Mouse (Mus musculus) 3T3-L1 (cell line): ENCODE results near the gene Rbmxl1.
A peak's percentile ranks its signal among the peaks of the same experiment; 100 is the strongest.
"Not testable (repeated sequence)": the region's sequence is repeated elsewhere in the genome, so short reads cannot be mapped to it uniquely, and the experiment has no call there.

Experiments
- DNase-seq: peaks from one replicate; pipeline ENCODE4 v3.0.0-alpha.2; 2015; ENCODE audit warnings: low read depth, low spot score

Gene Rbmxl1

GRCm38 (mm10) chr8:78508719-78509272 lies at the start of gene Rbmxl1:
Gene Rbmxl1 (minus strand): TSS chr8:78508898.
- peak; percentile 77 for DNase-seq

- no peak for DNase-seq
Measured at GRCm38 (mm10) chr8:78556773-78557434, 48.2 kb upstream of the Rbmxl1 start.

- no peak for DNase-seq
Measured at GRCm38 (mm10) chr8:78555817-78556216, 47.1 kb upstream of the Rbmxl1 start.

GRCm38 (mm10) chr8:78550752-78551134 lies 42.0 kb upstream of the Rbmxl1 start:
- DNase-seq: no peak

- no peak for DNase-seq
Measured at GRCm38 (mm10) chr8:78549971-78550751, 41.5 kb upstream of the Rbmxl1 start.

- DNase-seq: not testable (repeated sequence)
Measured at GRCm38 (mm10) chr8:78545153-78545817, 36.6 kb upstream of the Rbmxl1 start.

- peak; percentile 60 for DNase-seq
Measured at GRCm38 (mm10) chr8:78544545-78544944, 35.8 kb upstream of the Rbmxl1 start.

- peak; percentile 29 for DNase-seq
Measured at GRCm38 (mm10) chr8:78543621-78544020, 34.9 kb upstream of the Rbmxl1 start.

- not testable (repeated sequence) for DNase-seq
Measured at GRCm38 (mm10) chr8:78542670-78543069, 34.0 kb upstream of the Rbmxl1 start.

GRCm38 (mm10) chr8:78537795-78538194 lies 29.1 kb upstream of the Rbmxl1 start:
- DNase-seq: no peak

GRCm38 (mm10) chr8:78536716-78537115 lies 28.0 kb upstream of the Rbmxl1 start:
- DNase-seq: no peak

GRCm38 (mm10) chr8:78533981-78534380 lies 25.3 kb upstream of the Rbmxl1 start:
- DNase-seq: no peak

GRCm38 (mm10) chr8:78515132-78515531 lies 6.4 kb upstream of the Rbmxl1 start:
- peak; percentile 77 for DNase-seq

GRCm38 (mm10) chr8:78514706-78515105 lies 6.0 kb upstream of the Rbmxl1 start:
- no peak for DNase-seq

GRCm38 (mm10) chr8:78513106-78513505 lies 4.4 kb upstream of the Rbmxl1 start:
- DNase-seq: no peak

- peak; percentile 67 for DNase-seq
Measured at GRCm38 (mm10) chr8:78510926-78511325, 2.2 kb upstream of the Rbmxl1 start.

- DNase-seq: peak; percentile 78
Measured at GRCm38 (mm10) chr8:78510094-78510493, 1.4 kb upstream of the Rbmxl1 start.

GRCm38 (mm10) chr8:78509273-78510031 lies 754 bp upstream of the Rbmxl1 start, which contains the start of gene Slc10a7:
Gene Slc10a7 (plus strand): TSS chr8:78509346.
- peak; percentile 80 for DNase-seq

- DNase-seq: peak; percentile 65
Measured at GRCm38 (mm10) chr8:78507979-78508718, 549 bp downstream of the Rbmxl1 start.

- DNase-seq: no peak
Measured at GRCm38 (mm10) chr8:78502706-78503105, 6.0 kb downstream of the Rbmxl1 start.

- DNase-seq: not testable (repeated sequence)
Measured at GRCm38 (mm10) chr8:78496273-78496672, 12.4 kb downstream of the Rbmxl1 start.
